Mouse (Mus musculus) CD4-positive naive resting alpha-beta T cell, adult 57 days (primary cell): ENCODE results near the gene Areg. TPM values are rescaled to one million over a fixed set of nuclear protein-coding genes. Genes with fewer than 3 reads are reported as not detected.

Experiments
- total RNA-seq: library from RNA; stranded (reverse); gene quantifications from one replicate; pipeline ENCODE4 v1.2.4, GENCODE M21; 2023

Areg gene
- 0.65 TPM for total RNA-seq

DNA sequence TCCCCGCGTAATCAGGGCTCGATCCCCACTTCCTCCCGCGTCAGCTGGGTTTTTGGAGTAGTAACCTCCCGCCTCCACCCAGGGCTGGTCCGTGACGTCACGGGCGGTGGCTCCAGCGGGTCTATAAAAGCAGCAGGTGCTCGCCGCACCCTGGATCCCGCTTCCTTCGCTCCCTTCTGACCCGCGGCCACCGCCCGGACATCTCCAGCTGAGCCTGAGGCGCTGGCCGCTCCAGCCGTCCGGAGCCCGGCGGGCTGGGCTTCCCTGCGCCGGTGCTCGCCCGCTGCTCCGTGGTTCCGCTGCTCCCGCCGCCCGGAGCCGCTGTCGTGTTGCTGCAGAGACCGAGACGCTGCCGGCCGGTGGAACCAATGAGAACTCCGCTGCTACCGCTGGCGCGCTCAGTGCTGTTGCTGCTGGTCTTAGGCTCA is at the start of gene Areg:
TSS of gene Areg (plus strand) at position 154 of the 428 bp plus-strand sequence.

Other genes starting within 250 kb of the Areg start
- gene Cxcl1, start 248.4 kb upstream of the Areg start, total RNA-seq, result 0.65 TPM
- gene Cxcl2, start 235.7 kb upstream of the Areg start, total RNA-seq, result 7.3 TPM
- gene Mthfd2l, start 208.5 kb upstream of the Areg start, total RNA-seq, result 4.6 TPM
- not detected for gene Epgn, start 112.1 kb upstream of the Areg start, total RNA-seq
- not detected for gene Ereg, start 65.0 kb upstream of the Areg start, total RNA-seq